Mouse (Mus musculus): ENCODE data around the gene Bach2.

The Bach2 gene

DNA sequence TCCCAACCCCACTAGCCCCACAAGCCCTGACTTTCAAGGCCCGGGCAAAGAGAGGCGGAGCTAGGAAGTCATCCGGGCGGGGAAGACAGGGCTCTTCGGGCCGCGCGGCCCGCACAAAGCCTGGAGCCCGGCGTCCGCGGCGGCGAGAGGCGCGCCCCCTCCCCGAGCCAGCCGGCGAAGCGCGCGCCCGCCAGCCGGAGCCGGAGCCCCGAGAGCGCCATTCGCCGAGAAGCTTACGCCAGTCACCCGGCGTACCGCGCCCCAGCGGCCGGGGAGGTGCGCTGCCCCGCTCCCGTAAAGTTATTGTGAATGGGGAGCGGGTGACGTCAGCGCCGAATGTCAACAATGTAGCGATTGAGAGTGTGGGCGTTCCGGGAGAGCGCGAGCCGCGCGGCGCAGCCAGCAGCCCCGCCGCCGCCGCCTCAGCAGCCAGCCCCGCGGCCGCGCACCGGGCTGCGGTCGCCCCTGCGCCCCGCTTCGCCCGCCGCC, at the start of gene Bach2:
TSS of gene Bach2 (plus strand) at position 439 of the 489 bp plus-strand sequence.
- peak; percentile 86 to 91 for DNase-seq

DNA sequence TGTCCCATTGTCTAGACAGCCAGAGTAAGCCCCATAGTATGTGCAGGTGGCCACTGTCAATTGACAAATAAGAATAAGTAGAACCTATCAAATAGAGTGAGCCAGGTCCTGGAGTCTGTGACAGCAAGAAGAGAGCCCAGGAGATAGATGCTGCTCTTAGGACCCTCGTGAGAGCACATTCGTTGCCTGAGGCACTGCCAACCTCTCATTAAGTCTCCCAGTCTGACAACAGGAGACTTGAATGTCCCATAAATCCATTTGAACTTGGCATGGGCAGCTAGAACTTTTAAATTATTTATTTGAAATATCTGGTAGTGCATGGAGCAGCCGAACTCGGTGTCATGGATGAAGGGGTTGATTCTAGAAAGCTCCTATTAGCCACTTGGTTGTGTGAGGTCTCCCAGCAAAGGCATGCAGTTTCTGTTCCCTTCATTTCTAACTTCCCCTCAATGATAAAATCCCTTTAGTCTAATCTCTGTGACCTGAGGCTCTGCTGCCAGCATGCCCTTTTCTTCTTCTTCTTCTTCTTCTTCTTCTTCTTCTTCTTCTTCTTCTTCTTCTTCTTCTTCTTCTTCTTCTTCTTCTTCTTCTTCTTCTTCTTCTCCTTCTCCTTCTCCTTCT, 49.1 kb upstream of the Bach2 start:
- no peak for DNase-seq

DNA sequence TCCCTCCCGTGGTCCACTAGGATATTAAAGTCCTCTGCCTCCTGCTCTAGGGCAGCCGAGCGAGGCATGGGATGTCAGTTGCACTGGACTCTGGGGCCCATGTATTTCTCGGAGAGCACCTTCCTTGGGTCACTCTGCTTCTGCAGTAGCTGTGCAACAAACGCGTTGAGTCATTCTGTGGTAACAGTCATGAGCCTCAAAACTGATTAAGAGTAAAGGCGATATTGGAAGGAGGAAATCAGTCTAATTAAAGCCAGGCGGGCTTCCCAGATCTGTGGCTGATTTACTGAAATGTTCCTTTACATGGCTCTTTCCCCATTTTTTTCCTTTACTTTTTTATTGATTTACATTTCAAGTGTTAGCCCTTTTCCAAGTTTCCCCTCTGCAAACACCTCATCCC, 48.1 kb upstream of the Bach2 start:
- DNase-seq, result no peak

DNA sequence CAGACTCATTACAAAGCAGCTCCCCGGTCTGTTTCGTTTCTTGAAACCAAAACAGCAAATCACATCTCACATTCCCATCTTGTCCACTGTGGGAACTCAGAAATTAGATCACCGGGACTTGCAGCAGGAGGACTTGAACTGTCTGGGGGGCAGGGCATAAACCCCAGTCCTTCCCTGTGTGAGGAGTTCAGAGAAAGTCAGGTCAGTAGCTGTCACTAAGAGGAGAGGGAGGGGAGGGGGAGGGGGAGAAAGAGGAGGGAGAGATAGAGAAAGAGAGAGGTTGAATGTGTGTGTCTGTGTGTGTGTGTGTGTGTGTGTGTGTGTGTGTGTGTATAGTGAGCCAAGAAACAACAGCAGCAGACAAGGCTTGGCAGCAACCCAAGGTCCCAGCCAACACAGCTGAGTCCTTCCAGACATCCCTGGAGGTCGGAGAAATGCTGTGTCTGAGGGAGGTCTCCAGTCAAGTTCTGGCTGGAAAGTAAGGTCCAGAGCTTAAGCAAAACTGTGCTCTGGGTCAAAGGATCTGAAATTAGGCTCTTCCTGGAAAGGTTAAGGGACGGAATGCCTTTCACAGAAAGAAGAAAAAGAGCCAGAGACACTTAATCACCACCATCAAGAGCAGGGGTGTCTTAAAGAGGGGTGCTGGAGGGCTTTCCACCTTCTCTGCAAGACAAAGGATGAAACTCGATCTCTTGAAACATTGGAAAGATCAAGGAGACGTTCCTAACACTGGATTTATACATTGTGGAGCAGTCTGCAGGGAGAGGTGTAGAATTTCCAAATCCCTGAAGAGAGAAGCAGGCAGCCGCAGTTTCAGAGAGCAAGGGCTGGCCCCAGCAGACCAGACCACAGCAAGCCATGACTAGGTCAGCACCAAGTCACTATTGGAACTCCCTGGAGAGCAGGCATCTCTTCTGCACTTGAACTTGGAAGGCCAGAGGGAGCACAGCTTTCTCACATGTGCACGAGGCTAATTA, 42.4 kb upstream of the Bach2 start:
- no peak for DNase-seq

DNA sequence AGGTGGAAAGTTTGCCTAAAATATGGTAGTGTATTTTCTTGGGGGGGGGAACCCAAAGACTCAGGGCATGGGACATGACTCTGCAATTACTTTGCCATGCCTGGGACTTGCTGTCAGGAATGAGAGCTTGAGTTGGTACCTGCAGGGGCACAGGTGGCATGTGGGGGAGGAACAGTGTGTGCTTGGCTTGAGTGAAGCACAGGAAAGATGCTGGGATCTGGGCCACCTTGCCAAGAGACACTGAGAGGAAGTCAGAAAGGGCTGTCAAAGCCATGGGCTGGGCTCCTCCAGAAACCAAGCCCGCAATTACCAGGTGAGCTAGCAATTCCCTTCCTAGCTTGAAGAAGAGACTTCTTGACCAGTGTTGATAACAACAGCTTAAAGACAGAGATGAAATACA, 40.6 kb upstream of the Bach2 start:
- DNase-seq, result no peak

DNA sequence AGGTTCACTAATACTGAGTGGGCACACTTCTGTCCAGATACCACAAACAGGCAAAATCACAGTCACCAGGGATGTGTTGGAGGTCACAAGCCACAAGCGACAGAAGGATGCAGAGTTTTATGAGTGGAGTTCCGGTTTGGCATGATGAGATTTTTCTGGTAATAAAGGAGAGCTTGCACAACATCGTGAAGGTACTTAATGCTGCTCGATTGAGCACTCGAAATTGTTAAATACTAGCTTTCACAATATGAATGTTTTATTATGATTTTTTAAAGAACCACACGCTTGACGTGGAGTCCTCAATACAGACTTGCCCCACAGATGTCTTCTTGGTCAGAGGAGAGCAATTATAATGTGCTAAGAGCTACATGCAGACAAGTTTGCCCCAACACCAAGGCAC, 40.0 kb upstream of the Bach2 start:
- DNase-seq, result no peak

DNA sequence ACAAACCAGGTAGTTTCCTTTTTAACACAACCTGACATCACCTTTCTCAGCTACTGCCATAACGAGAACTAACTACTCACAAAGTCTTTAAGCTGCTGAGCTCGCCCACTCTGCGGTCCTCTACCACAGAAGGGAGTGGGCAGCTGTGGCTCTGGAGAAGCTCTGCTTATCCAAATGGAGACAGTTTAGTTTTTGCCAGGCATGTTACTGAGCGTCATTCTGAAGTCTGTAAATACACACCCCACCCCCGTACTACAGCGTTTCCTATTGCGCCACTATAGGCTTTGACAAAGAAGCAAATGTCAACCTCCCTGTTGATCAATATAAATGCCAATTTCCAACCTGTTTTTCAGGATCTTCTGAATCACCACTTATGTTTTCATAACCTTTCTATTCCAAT, 39.4 kb upstream of the Bach2 start:
- no peak for DNase-seq

DNA sequence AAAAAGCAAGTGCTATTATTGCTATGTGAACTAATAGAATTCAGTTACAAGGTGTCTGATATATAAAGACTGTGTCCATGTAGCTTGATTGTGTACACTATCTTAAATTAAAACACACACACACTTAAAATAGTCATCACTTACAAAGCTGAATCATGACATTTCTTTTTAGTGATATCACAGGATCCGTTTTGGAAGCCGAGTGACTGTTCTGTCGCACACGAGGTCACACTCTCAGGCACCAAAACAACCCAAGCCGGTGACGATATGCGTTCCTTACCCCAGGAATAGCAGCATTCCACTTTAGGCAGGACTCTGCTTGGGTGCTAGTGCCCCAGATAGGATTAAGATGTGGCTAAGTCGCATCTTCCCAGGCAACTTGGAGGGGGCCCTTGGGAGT, 37.5 kb upstream of the Bach2 start:
- no peak for DNase-seq

DNA sequence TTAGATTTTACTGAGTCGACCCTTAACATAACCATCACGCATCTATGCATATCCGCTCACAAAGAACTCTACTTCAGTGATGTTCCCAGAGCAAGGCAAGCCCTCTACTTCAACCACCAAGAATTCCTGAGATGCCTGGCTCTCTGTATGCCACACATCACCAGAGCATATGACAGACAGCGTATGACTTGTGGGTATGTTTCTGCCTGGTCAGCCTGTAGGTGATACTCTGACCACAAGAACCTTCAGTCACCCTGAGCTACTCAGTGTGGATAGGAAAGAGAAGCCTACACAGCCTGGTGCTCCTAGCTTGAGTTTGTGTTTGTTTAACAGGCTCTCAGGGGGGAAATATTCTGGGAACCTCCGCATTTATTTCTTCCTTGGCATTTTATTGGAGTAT, 36.2 kb upstream of the Bach2 start:
- no peak for DNase-seq

DNA sequence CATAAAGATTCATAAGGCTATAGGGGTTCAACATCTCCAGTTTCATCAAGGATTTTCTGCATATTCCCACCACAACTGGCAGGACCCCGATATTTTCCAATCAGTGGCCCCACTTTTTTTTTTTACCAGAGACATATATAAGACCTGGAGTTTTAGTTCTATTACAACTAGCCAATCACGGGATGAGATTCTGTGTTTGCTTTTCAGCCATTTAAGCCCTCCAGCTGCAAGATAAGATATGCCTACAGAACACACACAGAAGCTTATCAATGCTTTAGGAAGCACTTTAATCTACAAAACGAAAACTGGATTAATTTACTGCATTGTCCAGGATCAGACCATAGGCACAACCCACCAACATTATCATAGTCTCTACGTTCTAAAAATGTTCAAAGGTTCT, 33.8 kb upstream of the Bach2 start:
- DNase-seq, result no peak

DNA sequence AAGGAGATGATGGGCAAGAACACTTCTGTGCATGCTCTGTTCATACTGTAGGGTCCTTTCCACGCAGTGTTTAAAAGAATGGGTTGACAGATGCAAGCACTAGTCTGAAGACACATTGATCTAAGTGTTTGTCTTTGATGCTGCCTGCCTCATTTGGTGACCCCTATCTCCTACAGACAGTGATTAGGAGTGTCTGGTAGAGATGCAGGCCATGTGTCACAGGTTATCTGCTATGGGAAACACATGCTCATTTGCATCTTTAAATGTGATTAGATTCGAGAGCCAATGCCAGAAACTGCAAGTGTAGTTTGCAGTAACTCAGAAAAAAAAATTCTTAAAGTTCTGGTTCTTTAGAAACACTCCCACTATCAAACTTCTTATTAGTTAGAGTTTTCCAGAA, 32.8 kb upstream of the Bach2 start:
- DNase-seq, result no peak

DNA sequence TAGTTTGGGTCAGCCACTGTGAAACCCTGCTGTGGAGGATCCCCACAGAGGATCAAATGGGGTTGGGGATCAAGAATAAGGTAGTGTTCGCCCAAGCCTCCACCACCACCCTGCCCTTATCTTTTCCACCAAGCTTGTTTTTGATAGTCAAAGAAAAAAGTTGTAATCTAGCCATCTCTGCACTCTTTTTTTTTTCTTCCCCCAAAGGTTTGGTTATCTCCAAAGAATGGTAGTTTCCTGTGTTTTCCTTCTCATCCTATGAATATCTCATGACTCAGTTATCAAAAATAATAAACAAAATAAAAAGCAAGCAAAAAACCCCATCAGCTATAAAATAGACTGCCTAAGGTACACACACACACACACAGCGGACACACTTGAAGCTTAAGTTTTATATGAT, 28.6 kb upstream of the Bach2 start:
- no peak for DNase-seq

DNA sequence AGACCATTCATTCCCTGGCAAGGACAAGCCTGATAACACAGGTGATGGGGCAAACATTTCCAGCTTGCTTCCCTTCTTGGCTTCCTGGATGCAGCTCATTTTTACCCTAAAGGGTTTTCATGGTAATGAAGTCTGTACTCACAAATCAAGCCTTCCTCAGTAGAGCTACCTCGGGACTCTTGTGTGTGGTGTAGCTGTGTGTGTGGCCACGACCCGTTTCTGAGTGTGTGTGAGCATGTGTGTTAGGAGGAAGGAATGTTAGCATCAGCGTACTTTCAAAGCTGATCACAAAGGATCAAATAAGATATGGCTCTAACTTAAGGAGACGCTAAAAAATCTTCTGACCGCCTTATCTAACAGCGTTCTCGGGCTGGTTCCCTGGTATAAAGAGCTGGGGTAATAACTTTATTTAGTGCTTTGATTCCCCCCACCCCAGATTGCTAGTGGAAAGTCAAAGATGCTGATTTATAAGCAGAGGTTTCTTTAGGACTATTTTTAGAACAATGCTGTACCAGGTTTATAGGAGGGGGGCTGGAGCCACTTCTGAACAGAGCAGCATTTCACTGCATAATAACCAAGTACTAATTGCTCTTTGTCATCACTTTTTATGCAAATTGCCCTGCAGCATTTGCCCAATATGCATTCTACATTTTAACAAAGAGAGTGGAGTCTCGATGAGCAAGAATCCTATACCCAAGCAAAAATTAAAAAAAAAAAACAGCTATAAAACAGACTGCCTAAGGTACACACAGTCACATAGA, 28.0 kb upstream of the Bach2 start:
- no peak for DNase-seq

DNA sequence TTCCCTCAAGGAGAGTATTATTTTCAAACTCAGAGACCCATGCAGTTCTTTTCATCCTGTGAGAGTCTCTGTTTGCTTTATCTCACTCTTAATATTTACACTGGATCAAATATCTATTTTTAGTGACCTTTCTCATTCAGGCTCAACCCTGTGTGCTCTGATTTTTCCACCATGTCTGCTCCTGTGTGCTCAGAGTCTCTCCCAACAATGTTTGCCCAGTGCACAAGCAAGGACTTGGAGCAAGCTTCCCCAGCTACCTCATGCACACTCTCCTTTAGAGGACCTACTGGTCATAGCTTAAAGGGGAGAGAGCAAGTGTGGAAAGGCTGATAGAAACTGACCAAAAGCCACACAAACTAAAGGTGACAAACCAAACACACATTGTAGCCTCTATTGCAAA, 26.0 kb upstream of the Bach2 start:
- no peak for DNase-seq

DNA sequence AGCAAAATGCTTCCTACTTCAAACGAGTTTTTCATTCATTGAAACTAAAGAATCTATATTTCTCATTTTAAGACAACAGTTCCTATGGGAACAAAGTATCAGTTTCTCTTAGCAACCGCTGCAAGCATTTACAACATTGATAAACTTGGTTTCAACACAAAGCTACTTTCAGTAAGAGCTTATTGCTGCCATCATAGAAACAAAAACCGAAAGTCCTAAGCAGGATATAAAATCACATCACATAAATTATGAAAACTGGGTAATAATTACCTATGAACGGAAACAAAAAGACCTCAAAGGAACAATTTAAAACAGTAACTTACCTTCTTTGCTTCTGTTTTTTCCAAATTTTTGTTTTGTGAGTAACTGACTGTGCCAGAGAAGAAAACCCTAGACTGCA, 22.1 kb upstream of the Bach2 start:
- DNase-seq, result no peak

DNA sequence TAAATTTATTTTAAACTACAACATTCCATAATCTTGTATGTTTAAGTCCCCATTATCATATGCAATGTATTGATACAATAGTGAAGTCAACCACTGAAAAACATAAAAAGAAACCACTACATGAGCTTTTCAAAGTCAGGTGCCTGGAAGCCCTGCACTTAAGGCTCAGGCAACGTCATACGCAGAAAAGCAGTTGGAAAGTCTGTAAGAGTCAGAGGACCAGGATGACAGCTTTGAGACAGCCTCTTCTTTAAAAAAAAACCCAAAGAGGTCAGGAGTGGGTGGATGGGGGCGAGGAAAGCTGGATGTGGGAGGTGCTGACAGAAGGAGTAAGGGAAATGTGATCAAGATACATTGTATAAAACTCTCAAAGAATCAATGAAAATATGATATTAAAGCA, 21.6 kb upstream of the Bach2 start:
- DNase-seq, result no peak

DNA sequence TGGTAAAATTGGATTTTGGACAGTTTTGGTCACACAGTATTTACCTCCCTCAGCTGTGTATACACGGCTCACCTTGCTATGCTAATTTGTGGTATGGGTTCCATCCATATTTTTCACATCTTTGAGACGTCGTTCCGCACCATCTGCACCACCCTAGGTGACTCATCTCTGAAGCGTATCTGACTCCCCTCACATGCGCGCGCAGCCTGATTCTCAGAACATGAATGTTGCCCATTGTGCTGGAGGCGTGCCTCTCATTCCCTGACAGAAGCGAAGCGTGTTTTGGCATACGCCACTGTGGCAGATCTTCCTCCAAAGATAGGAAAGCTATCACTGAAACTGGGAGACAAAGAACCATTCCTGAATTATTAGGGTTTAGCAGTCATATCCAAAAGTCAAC, 21.0 kb upstream of the Bach2 start:
- DNase-seq, result no peak

DNA sequence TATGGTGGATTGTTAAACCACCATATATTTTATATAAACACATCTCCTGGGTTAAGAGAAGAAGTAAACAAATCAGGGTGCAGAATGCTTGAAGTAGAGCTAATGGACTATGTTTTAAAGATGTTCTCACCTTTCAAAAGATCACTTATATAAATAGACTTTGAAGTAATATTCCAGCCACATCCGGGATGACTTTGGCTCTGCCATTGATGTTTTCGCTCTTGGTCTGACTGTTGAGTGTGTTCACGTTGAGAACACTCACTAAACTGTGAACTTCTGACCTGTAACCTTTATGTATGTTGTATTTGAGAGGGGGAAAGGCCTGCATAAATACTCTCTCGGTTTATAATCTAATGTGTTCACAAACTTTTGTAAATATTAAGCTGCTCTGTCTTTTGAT, 20.2 kb upstream of the Bach2 start:
- DNase-seq, result no peak

DNA sequence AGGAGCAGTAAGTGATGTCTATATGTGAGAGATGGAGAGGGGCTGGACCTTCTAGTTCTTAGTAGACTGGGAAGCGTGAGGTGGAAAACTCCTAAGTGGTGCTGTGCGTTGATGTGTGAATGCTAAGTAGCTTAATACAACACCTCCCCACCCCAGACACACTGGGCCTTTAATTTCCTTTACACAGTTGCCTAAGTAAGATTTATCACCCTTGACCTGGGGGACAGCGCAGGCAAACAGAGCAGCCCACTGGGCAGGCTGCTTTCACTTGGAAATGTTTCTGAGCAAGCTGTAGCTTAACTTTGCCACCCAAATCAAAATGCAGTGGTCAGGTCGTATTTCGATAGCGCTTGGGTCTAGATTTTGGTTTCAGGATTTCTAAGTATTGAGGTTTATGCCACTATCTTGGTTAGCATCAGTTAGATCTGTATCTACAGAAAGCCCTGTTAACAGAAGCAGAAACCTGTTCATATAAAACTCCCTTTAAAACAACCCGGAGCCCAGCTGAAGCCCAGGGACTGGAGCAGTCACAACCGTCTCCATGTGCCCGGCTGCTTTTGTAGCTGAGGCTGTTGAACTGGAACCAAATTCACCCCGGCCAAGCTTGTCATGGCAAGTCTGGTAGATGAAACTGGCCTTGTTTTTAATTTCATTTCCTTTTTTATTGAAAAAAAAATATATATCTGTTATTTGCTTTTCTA, 19.0 kb upstream of the Bach2 start:
- no peak for DNase-seq

DNA sequence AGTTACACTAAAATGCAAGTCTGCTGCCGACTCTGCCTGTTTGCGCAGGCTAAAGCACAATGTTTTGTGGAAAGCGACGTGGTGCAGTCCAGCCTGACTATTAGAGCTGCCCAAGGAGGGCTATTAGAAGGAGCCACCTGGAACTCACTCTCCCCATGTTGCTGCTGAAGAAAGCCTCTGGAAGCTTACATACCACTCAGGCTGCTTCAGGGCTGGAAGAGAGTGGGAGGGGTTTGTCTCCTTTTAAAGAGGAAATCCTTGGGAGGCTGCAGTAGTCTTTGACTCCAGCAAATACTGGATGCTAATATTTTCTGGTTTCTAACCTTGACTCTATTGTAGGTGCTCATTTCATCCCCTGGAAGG, 18.5 kb upstream of the Bach2 start:
- DNase-seq, result no peak

DNA sequence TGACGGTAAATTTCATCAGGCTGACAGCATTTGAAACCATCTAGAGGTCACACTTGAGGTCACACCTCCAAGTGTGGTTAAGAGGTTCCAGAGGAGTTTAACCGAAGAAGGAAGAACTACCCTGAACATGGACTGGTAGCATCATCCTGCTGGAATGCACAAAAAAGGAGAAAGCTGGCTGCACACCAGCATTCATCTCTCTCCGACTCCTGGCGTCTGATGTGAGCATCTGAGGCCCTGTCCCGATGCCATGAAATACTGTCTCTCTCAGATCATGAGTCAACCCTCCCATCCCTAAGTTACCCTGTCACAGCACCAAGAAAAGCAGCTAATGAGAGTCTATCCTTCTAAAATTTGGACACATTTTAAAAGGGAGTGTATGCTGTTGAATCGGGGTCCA, 17.6 kb upstream of the Bach2 start:
- no peak for DNase-seq

DNA sequence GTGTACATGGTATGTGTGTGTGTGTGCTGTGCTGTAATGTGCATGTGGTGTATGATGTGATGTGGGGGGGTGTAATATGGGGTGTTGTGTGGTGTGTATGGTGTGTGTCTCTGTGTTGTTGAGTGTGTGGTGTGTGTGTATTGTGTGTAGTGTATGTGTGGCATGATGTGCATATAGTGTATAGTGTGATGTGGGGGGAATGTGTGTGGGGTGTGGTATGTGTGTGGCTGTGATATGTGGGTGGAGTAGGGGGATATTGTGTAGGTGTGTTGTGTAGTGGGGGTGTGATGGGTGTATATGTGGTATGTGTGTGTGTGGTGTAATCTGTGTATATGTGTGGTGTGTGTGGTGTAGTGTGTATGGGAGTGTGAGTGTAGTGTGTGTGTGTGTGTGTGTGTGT, 15.0 kb upstream of the Bach2 start:
- no peak for DNase-seq

DNA sequence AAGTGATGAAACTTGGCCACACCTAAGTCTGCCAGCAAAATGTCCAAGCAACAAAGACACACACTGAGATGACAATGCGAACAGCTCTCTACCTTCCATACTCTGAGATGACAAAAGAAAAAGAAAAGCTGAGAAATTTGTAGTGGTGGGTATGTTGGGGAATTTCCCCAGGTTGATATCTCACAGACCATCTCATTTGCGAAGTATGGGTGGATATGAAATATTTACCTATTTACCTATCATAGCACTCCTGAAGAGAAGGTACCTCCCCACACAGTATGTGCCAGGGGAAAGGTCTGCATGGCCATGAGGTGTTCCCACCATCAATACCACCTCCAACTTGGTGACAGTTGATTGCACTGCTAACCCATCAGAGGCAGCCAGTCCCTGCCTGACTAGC, 13.4 kb upstream of the Bach2 start:
- DNase-seq, result no peak
